Mouse (Mus musculus) forebrain, embryonic 15.5 days (tissue): Measurements from ENCODE around the gene Orm3. TPM values are rescaled to one million over a fixed set of nuclear protein-coding genes. Genes with fewer than 3 reads are reported as not detected.

Experiments used
- ATAC-seq: fragments of 200-750 bp; cut with Nextera tagmentation; replicated peaks from 2 replicates; pipeline ENCODE4 v1.8.0; 2017; ENCODE audit warnings: mild to moderate bottlenecking, moderate TSS enrichment, moderate library complexity
- H3K27ac ChIP-seq: fragments of 300-500 bp; sonication (generic); replicated peaks from 2 replicates; pipeline ENCODE4 v1.5.1; 2015; ENCODE audit warnings: mild to moderate bottlenecking, inconsistent platforms
- H3K27me3 ChIP-seq: fragments of 300-500 bp; sonication (generic); 2 replicates; pipeline ENCODE4 v1.6.1; 2015; ENCODE audit warnings: inconsistent platforms
- H3K36me3 ChIP-seq: fragments of 300-500 bp; sonication (generic); 2 replicates; pipeline ENCODE4 v1.6.1; 2015; ENCODE audit warnings: mild to moderate bottlenecking, inconsistent platforms
- H3K4me1 ChIP-seq: fragments of 300-500 bp; sonication (generic); 2 replicates; pipeline ENCODE4 v1.6.1; 2015; ENCODE audit warnings: inconsistent platforms
- H3K4me2 ChIP-seq: fragments of 300-500 bp; sonication (generic); replicated peaks from 2 replicates; pipeline ENCODE4 v1.6.1; 2015; ENCODE audit warnings: mild to moderate bottlenecking, inconsistent platforms
- H3K4me3 ChIP-seq: fragments of 300-500 bp; sonication (generic); 2 replicates; pipeline ENCODE4 v1.5.1; 2015; ENCODE audit warnings: mild to moderate bottlenecking, inconsistent platforms
- H3K9ac ChIP-seq: fragments of 300-500 bp; sonication (generic); replicated peaks from 2 replicates; pipeline ENCODE4 v1.6.1; 2015; ENCODE audit warnings: mild to moderate bottlenecking, inconsistent platforms
- H3K9me3 ChIP-seq: fragments of 300-500 bp; sonication (generic); 2 replicates; pipeline ENCODE4 v1.6.1; 2016; ENCODE audit warnings: inconsistent platforms
- WGBS: fragments of 180-500 bp; shearing (Covaris S2); methylation state at CpG from one replicate; pipeline ENCODE4 v1.1.7; 2015; ENCODE audit warnings: mixed read lengths; 5-methylcytosine and 5-hydroxymethylcytosine counted together
- polyA plus RNA-seq: library from polyadenylated mRNA; unstranded; fragments of >200 nt; fragmentation: Nextera tagmentation; extraction: Ambion mirVana; gene quantifications from 2 replicates; pipeline ENCODE4 v1.2.1, GENCODE M21; 2015

The Orm3 gene
- polyA plus RNA-seq, 1 experiment from 2014 or later: not detected

- H3K4me1 ChIP-seq: peaks cover 10% of the 10 kb centered on the region
- ATAC-seq: no peak
- peaks cover 33% of the 10 kb centered on the region for H3K36me3 ChIP-seq
- WGBS: 91% methylated on average over 12 of the region's 12 CpGs
- no peak overlapping the region for H3K27ac ChIP-seq
- no peaks in the 10 kb centered on the region for H3K9me3 ChIP-seq
- no peaks in the 10 kb centered on the region for H3K27me3 ChIP-seq
- no peak overlapping the region for H3K9ac ChIP-seq
- no peak overlapping the region for H3K4me2 ChIP-seq
- H3K4me3 ChIP-seq: no peak overlapping the region
These were observed 18.4 kb downstream of the Orm3 start for GRCm38 (mm10) chr4:63374331-63374730.

- ATAC-seq: peak; percentile 29; the same call in 1 of the 2 replicates
- no peak overlapping the region for H3K4me3 ChIP-seq
- no peaks in the 10 kb centered on the region for H3K9me3 ChIP-seq
- no peak overlapping the region for H3K9ac ChIP-seq
- H3K36me3 ChIP-seq: peaks cover 42% of the 10 kb centered on the region
- H3K27me3 ChIP-seq: no peaks in the 10 kb centered on the region
- H3K4me2 ChIP-seq: no peak overlapping the region
- H3K4me1 ChIP-seq: peaks cover 10% of the 10 kb centered on the region
- H3K27ac ChIP-seq: no peak overlapping the region
- WGBS: 36% methylated on average over 1 of the region's 1 CpGs
These were observed 19.4 kb downstream of the Orm3 start for GRCm38 (mm10) chr4:63375367-63375766.

GRCm38 (mm10) chr4:63377483-63377882 is 21.5 kb downstream of the Orm3 start:
- Histone ChIP-seq H3K9ac (no peak overlapping the region), H3K9me3 (no peaks in the 10 kb centered on the region), H3K36me3 (peaks cover 45% of the 10 kb centered on the region), H3K4me3 (no peak overlapping the region), H3K4me1 (peaks cover 10% of the 10 kb centered on the region), H3K27ac (no peak overlapping the region), H3K4me2 (no peak overlapping the region), H3K27me3 (no peaks in the 10 kb centered on the region)
- no peak for ATAC-seq
- 60% methylated on average over 7 of the region's 7 CpGs for WGBS

GRCm38 (mm10) chr4:63382676-63383369 is 26.9 kb downstream of the Orm3 start:
- Histone ChIP-seq H3K9me3 (no peaks in the 10 kb centered on the region), H3K4me1 (0 out of 2 replicates have a peak, but pooled peaks cover 8% of the 10 kb centered on the region), H3K27ac (no peak overlapping the region), H3K36me3 (peaks cover 45% of the 10 kb centered on the region), H3K4me3 (no peak overlapping the region), H3K27me3 (no peaks in the 10 kb centered on the region), H3K4me2 (no peak overlapping the region), H3K9ac (no peak overlapping the region)
- 84% methylated on average over 4 of the region's 4 CpGs for WGBS
- no peak for ATAC-seq

GRCm38 (mm10) chr4:63383474-63383873 is 27.5 kb downstream of the Orm3 start:
- 79% methylated on average over 12 of the region's 12 CpGs for WGBS

GRCm38 (mm10) chr4:63384262-63384661 is 28.3 kb downstream of the Orm3 start:
- Histone ChIP-seq H3K4me1 (peaks cover 22% of the 10 kb centered on the region), H3K27ac (no peak overlapping the region), H3K9me3 (no peaks in the 10 kb centered on the region), H3K27me3 (no peaks in the 10 kb centered on the region), H3K4me2 (no peak overlapping the region), H3K36me3 (peaks cover 34% of the 10 kb centered on the region), H3K4me3 (no peak overlapping the region), H3K9ac (no peak overlapping the region)
- no peak for ATAC-seq
- WGBS: 89% methylated on average over 4 of the region's 4 CpGs

More at GRCm38 (mm10) chr4:63383474-63383873, 27.5 kb downstream of the Orm3 start:
- ATAC-seq: no peak
- Histone ChIP-seq H3K36me3 (peaks cover 42% of the 10 kb centered on the region), H3K9me3 (no peaks in the 10 kb centered on the region), H3K27ac (no peak overlapping the region), H3K27me3 (no peaks in the 10 kb centered on the region), H3K4me1 (peaks cover 14% of the 10 kb centered on the region), H3K4me3 (no peak overlapping the region), H3K4me2 (no peak overlapping the region), H3K9ac (no peak overlapping the region)

- Histone ChIP-seq H3K27ac (no peak overlapping the region), H3K27me3 (no peaks in the 10 kb centered on the region), H3K4me2 (no peak overlapping the region), H3K9ac (no peak overlapping the region), H3K4me1 (peaks cover 32% of the 10 kb centered on the region), H3K4me3 (no peak overlapping the region), H3K36me3 (peaks cover 24% of the 10 kb centered on the region), H3K9me3 (no peaks in the 10 kb centered on the region)
- no peak for ATAC-seq
- WGBS: 90% methylated on average over 3 of the region's 3 CpGs
These were observed 29.3 kb downstream of the Orm3 start for GRCm38 (mm10) chr4:63385253-63385652.

GRCm38 (mm10) chr4:63385784-63386183 is 29.8 kb downstream of the Orm3 start:
- Histone ChIP-seq H3K4me3 (no peak overlapping the region), H3K9ac (no peak overlapping the region), H3K27me3 (no peaks in the 10 kb centered on the region), H3K36me3 (peaks cover 21% of the 10 kb centered on the region), H3K9me3 (no peaks in the 10 kb centered on the region), H3K4me1 (peaks cover 37% of the 10 kb centered on the region), H3K27ac (no peak overlapping the region), H3K4me2 (no peak overlapping the region)
- ATAC-seq: no peak
- WGBS: 55% methylated on average over 11 of the region's 11 CpGs

- H3K4me2 ChIP-seq: no peak overlapping the region
- peaks cover 41% of the 10 kb centered on the region for H3K4me1 ChIP-seq
- H3K27ac ChIP-seq: peak overlapping the region; percentile 91
- H3K27me3 ChIP-seq: no peaks in the 10 kb centered on the region
- no peak overlapping the region for H3K9ac ChIP-seq
- no peak for ATAC-seq
- no peaks in the 10 kb centered on the region for H3K9me3 ChIP-seq
- H3K36me3 ChIP-seq: peaks cover 11% of the 10 kb centered on the region; the same call in 1 of the 2 replicates
- H3K4me3 ChIP-seq: no peak overlapping the region
- WGBS: 49% methylated on average over 6 of the region's 6 CpGs
These were observed 32.1 kb downstream of the Orm3 start for GRCm38 (mm10) chr4:63388029-63388428.

- H3K9me3 ChIP-seq: no peaks in the 10 kb centered on the region
- peak; percentile 75 for ATAC-seq
These were observed 33.3 kb downstream of the Orm3 start for GRCm38 (mm10) chr4:63389121-63389886.

GRCm38 (mm10) chr4:63389887-63390528 is 34.0 kb downstream of the Orm3 start:
- Histone ChIP-seq H3K36me3 (peaks cover 11% of the 10 kb centered on the region), H3K4me1 (peaks cover 41% of the 10 kb centered on the region), H3K27ac (peak overlapping the region; percentile 91), H3K4me3 (no peak overlapping the region), H3K4me2 (peak overlapping the region; percentile 8; the same call in 1 of the 2 replicates), H3K9ac (no peak overlapping the region), H3K27me3 (no peaks in the 10 kb centered on the region), H3K9me3 (no peaks in the 10 kb centered on the region)
- ATAC-seq: peak; percentile 78
- 17% methylated on average over 11 of the region's 11 CpGs for WGBS

More at GRCm38 (mm10) chr4:63389121-63389886, 33.3 kb downstream of the Orm3 start:
- no peaks in the 10 kb centered on the region for H3K27me3 ChIP-seq
- WGBS: 4% methylated on average over 8 of the region's 8 CpGs
- no peak overlapping the region for H3K9ac ChIP-seq
- peaks cover 4% of the 10 kb centered on the region; the same call in 1 of the 2 replicates for H3K36me3 ChIP-seq
- H3K4me3 ChIP-seq: no peak overlapping the region
- H3K4me1 ChIP-seq: peaks cover 41% of the 10 kb centered on the region
- H3K4me2 ChIP-seq: peak overlapping the region; percentile 8; the same call in 1 of the 2 replicates
- H3K27ac ChIP-seq: peak overlapping the region; percentile 91

- peaks cover 16% of the 10 kb centered on the region for H3K36me3 ChIP-seq
- H3K4me1 ChIP-seq: peaks cover 41% of the 10 kb centered on the region
- WGBS: 91% methylated on average over 6 of the region's 6 CpGs
- no peak overlapping the region for H3K4me2 ChIP-seq
- H3K9ac ChIP-seq: no peak overlapping the region
- ATAC-seq: no peak
- H3K27ac ChIP-seq: no peak overlapping the region
- H3K4me3 ChIP-seq: no peak overlapping the region
- H3K27me3 ChIP-seq: no peaks in the 10 kb centered on the region
- H3K9me3 ChIP-seq: no peaks in the 10 kb centered on the region
These were observed 35.4 kb downstream of the Orm3 start for GRCm38 (mm10) chr4:63391322-63391721.
